Mouse (Mus musculus): ENCODE data around the gene Nod2. TPM values are rescaled to one million over a fixed set of nuclear protein-coding genes. Genes with fewer than 3 reads are reported as not detected.

Gene Nod2
- polyA plus RNA-seq, 2 experiments = 0.18 to 0.59 TPM

DNA sequence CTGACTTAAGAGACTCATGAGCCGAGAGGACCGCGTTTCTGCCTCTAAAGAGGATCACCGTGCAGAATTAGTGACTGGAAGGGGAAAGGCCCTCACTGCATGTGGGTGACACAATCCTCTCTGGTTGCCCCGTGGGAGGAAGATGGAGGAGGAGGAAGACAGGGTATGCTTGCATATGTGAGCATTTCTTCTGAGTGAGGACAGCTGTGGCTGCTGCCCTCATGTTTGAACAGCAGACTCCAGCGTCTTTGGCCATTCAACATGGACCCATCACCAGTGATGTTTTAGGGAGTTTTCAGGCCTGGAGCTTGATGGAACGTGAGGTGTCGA lies 39.8 kb downstream of the Nod2 start:
- Histone ChIP-seq H3K9me3 (ENCODE audit: control insufficient read depth, low read length) (no peaks in the 10 kb centered on the region), H3K27ac (replicated peaks; ENCODE audit: low read depth, low read length) (no peak overlapping the region), H3K4me1 (ENCODE audit: control insufficient read depth, insufficient read depth, low read length) (peaks cover 8% of the 10 kb centered on the region; the same call in 1 of the 2 replicates), H3K27me3 (ENCODE audit: control insufficient read depth, insufficient read depth, low read length) (no peaks in the 10 kb centered on the region), H3K4me2 (replicated peaks; ENCODE audit: low read depth, low read length, severe bottlenecking) (no peak overlapping the region), H3K36me3 (ENCODE audit: control insufficient read depth, insufficient read depth, low read length) (no peaks in the 10 kb centered on the region), H3K4me3 (replicated peaks; ENCODE audit: low read length) (no peak overlapping the region), H3K9ac (ENCODE audit: low read depth, low read length, severe bottlenecking) (no peak overlapping the region)
- DNase-seq (ENCODE audit: low spot score) (no peak), ATAC-seq (ENCODE audit: low FRiP score, low read depth) (no peak)
- WGBS = 82% methylated on average over 8 of the region's 8 CpGs
- no peak for TF ChIP-seq POLR2A (IDR thresholded peaks at IDR 0.05; ENCODE audit: borderline replicate concordance, extremely low read depth, insufficient read depth, insufficient read length)

DNA sequence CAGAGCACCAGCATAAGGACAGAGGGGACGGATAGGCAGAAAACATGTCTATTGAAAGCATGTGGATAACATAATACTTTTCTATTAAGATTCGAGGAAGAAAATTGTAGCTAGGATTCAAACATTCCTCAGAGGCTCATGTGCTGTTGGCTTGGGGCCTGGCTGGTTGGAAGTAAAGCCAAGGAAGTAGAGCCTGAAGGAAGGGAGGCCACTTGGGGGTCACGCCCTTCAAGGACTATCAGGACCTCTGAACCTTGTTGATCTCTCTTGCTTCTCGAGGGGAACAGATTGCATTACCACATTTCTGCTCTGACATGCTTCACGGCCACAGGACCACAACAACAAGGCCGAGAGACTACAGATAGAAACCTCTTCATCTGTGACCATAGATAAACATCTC lies 42.0 kb downstream of the Nod2 start:
- no peaks in the 10 kb centered on the region for H3K36me3 ChIP-seq (ENCODE audit: control insufficient read depth, insufficient read depth, low read length)
- H3K9ac ChIP-seq (ENCODE audit: low read depth, low read length, severe bottlenecking) = no peak overlapping the region
- H3K4me1 ChIP-seq (ENCODE audit: control insufficient read depth, insufficient read depth, low read length) = peaks cover 8% of the 10 kb centered on the region; the same call in 1 of the 2 replicates
- no peak overlapping the region for H3K27ac ChIP-seq (replicated peaks; ENCODE audit: low read depth, low read length)
- WGBS = 84% methylated on average over 6 of the region's 6 CpGs
- DNase-seq (ENCODE audit: low spot score) (no peak), ATAC-seq (ENCODE audit: low FRiP score, low read depth) (no peak)
- TF ChIP-seq POLR2A (IDR thresholded peaks at IDR 0.05; ENCODE audit: borderline replicate concordance, extremely low read depth, insufficient read depth, insufficient read length) = no peak
- H3K4me2 ChIP-seq (replicated peaks; ENCODE audit: low read depth, low read length, severe bottlenecking) = no peak overlapping the region
- H3K4me3 ChIP-seq (replicated peaks; ENCODE audit: low read length) = no peak overlapping the region
- no peaks in the 10 kb centered on the region for H3K9me3 ChIP-seq (ENCODE audit: control insufficient read depth, low read length)
- no peaks in the 10 kb centered on the region for H3K27me3 ChIP-seq (ENCODE audit: control insufficient read depth, insufficient read depth, low read length)

DNA sequence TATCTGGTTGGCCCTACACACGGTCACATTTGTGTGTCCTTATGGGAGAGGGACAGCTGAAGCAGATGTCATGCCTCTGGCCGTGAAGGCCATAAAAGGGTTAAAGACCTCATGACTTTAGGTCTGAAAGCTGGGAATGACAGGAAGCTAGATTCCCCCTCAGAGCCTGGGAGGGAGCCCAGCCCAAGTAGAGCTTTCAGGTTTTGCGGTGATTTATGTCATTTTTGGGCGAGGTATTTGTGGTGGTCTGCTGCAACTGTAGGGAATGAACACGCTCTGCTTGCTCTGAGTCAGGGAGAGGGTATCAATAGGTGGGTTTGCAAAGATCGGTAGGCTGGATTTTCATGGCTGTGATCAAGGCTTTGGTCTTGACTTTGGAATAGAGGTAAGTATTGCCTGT lies 42.8 kb downstream of the Nod2 start:
- Histone ChIP-seq H3K9ac (ENCODE audit: low read depth, low read length, severe bottlenecking) (no peak overlapping the region), H3K4me2 (replicated peaks; ENCODE audit: low read depth, low read length, severe bottlenecking) (no peak overlapping the region), H3K4me1 (ENCODE audit: control insufficient read depth, insufficient read depth, low read length) (peaks cover 8% of the 10 kb centered on the region; the same call in 1 of the 2 replicates), H3K4me3 (replicated peaks; ENCODE audit: low read length) (no peak overlapping the region), H3K36me3 (ENCODE audit: control insufficient read depth, insufficient read depth, low read length) (no peaks in the 10 kb centered on the region), H3K27ac (replicated peaks; ENCODE audit: low read depth, low read length) (no peak overlapping the region), H3K9me3 (ENCODE audit: control insufficient read depth, low read length) (no peaks in the 10 kb centered on the region), H3K27me3 (ENCODE audit: control insufficient read depth, insufficient read depth, low read length) (no peaks in the 10 kb centered on the region)
- 80% methylated on average over 6 of the region's 6 CpGs for WGBS
- ATAC-seq (ENCODE audit: low FRiP score, low read depth) = no peak
- no peak for TF ChIP-seq POLR2A (IDR thresholded peaks at IDR 0.05; ENCODE audit: borderline replicate concordance, extremely low read depth, insufficient read depth, insufficient read length)
- DNase-seq (ENCODE audit: low spot score) = no peak

DNA sequence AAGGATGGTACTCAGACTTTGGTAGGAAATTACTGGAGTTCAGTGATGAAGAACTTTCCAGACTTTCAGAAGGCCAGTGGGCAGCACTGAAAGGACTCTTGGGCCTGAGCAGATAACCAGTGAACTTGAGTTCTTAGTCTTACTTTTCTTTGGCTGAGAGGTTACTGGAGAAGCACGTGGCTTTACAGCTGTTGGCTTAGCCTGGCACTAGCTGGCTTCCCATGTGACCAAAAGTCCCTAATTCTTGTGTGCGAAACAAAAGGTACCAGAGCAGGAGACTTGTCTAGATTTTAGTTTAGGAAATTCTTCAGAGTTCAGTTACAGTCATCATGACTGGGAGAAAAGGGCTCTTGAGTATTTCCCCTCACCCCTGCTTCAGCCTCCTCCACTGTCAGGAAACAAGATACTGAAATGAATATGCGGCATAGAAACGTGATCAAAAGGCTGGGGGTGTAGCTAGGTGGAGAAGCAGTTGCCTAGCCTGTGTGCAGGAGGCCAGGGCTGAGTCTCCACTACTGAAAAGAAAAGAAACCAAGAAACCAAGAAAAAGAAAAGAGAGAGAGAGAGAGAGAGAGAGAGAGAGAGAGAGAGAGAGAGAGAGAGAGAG lies 44.3 kb downstream of the Nod2 start:
- 35% methylated on average over 4 of the region's 4 CpGs for WGBS
- TF ChIP-seq POLR2A (IDR thresholded peaks at IDR 0.05; ENCODE audit: borderline replicate concordance, extremely low read depth, insufficient read depth, insufficient read length) = no peak
- H3K9me3 ChIP-seq (ENCODE audit: control insufficient read depth, low read length) = no peaks in the 10 kb centered on the region
- H3K27ac ChIP-seq (replicated peaks; ENCODE audit: low read depth, low read length) = no peak overlapping the region
- H3K4me2 ChIP-seq (replicated peaks; ENCODE audit: low read depth, low read length, severe bottlenecking) = no peak overlapping the region
- H3K36me3 ChIP-seq (ENCODE audit: control insufficient read depth, insufficient read depth, low read length) = no peaks in the 10 kb centered on the region
- no peak overlapping the region for H3K4me3 ChIP-seq (replicated peaks; ENCODE audit: low read length)
- H3K4me1 ChIP-seq (ENCODE audit: control insufficient read depth, insufficient read depth, low read length) = peaks cover 3% of the 10 kb centered on the region; the same call in 1 of the 2 replicates
- H3K27me3 ChIP-seq (ENCODE audit: control insufficient read depth, insufficient read depth, low read length) = no peaks in the 10 kb centered on the region
- ATAC-seq (ENCODE audit: low FRiP score, low read depth) (no peak), DNase-seq (ENCODE audit: low spot score) (no peak)
- H3K9ac ChIP-seq (ENCODE audit: low read depth, low read length, severe bottlenecking) = no peak overlapping the region

DNA sequence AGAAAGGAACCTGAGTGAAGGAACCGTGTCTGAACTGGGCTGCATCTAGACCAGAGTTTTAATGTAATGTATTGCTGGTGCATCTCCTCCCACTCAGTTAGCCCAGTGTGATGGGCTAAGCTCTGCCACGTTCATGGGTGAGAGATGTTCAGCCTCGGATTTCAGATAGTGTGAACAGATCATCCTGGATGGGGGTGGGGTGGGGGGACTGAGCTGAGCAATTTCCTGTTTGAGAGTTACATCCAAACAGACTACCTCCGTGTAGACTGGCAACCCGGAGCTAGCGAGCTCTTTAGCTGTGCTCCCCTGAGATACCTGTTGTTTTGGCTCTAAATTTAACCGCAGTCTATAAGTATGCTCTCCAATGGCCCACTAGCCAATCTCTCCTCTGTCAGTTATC lies 44.8 kb downstream of the Nod2 start:
- Histone ChIP-seq H3K9ac (ENCODE audit: low read depth, low read length, severe bottlenecking) (no peak overlapping the region), H3K9me3 (ENCODE audit: control insufficient read depth, low read length) (no peaks in the 10 kb centered on the region), H3K36me3 (ENCODE audit: control insufficient read depth, insufficient read depth, low read length) (no peaks in the 10 kb centered on the region), H3K27me3 (ENCODE audit: control insufficient read depth, insufficient read depth, low read length) (no peaks in the 10 kb centered on the region), H3K4me1 (ENCODE audit: control insufficient read depth, insufficient read depth, low read length) (peaks cover 3% of the 10 kb centered on the region; the same call in 1 of the 2 replicates), H3K4me3 (replicated peaks; ENCODE audit: low read length) (no peak overlapping the region), H3K4me2 (replicated peaks; ENCODE audit: low read depth, low read length, severe bottlenecking) (no peak overlapping the region), H3K27ac (replicated peaks; ENCODE audit: low read depth, low read length) (no peak overlapping the region)
- ATAC-seq (ENCODE audit: low FRiP score, low read depth) (no peak), DNase-seq (ENCODE audit: low spot score) (no peak)
- 32% methylated on average over 7 of the region's 7 CpGs for WGBS
- TF ChIP-seq POLR2A (IDR thresholded peaks at IDR 0.05; ENCODE audit: borderline replicate concordance, extremely low read depth, insufficient read depth, insufficient read length) = no peak

DNA sequence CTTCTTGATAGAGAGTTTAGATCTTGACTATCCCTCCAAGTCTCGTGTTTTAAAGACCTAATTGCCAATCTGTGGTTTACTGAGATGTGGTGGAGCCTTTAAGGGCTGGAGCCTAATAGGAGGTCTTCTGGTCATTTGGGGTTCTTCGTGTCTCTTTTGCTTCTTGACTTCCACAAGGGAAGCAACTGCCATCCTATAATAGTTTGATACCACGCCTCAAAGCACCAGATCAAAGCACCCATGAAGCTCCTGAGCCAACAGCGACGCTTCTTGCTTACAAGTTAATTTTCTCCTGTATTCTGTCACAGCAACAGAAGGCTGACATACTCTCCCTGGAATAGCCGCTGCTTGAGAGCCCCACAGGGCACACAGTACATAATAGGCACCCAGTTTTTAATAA lies 45.8 kb downstream of the Nod2 start:
- DNase-seq (ENCODE audit: low spot score) (no peak), ATAC-seq (ENCODE audit: low FRiP score, low read depth) (no peak)
- Histone ChIP-seq H3K4me2 (replicated peaks; ENCODE audit: low read depth, low read length, severe bottlenecking) (no peak overlapping the region), H3K4me1 (ENCODE audit: control insufficient read depth, insufficient read depth, low read length) (peaks cover 5% of the 10 kb centered on the region), H3K27me3 (ENCODE audit: control insufficient read depth, insufficient read depth, low read length) (no peaks in the 10 kb centered on the region), H3K9me3 (ENCODE audit: control insufficient read depth, low read length) (no peaks in the 10 kb centered on the region), H3K36me3 (ENCODE audit: control insufficient read depth, insufficient read depth, low read length) (no peaks in the 10 kb centered on the region), H3K9ac (ENCODE audit: low read depth, low read length, severe bottlenecking) (no peak overlapping the region), H3K4me3 (replicated peaks; ENCODE audit: low read length) (no peak overlapping the region), H3K27ac (replicated peaks; ENCODE audit: low read depth, low read length) (no peak overlapping the region)
- 72% methylated on average over 6 of the region's 6 CpGs for WGBS
- TF ChIP-seq POLR2A (IDR thresholded peaks at IDR 0.05; ENCODE audit: borderline replicate concordance, extremely low read depth, insufficient read depth, insufficient read length) = no peak
